Mouse (Mus musculus) MEL (cell line): Measurements from ENCODE around the gene Cand2.

Source experiments
- CTCF ChIP-seq, 3 experiments: IDR thresholded peaks in 2 of 3; conservative IDR thresholded peaks in 1 of 3; 2 replicates each; pipeline ENCODE4 v1.5.1; 2011 to 2012; ENCODE audit warnings: low read length in 3 of 3, low read depth in 2 of 3, mild to moderate bottlenecking in 2 of 3, improper control_type of control experiment in 1 of 3, inconsistent platforms in 1 of 3, mixed read lengths in 1 of 3, moderate library complexity in 1 of 3; ENCODE audit not compliant: control insufficient read depth in 1 of 3, insufficient read depth in 1 of 3, poor library complexity in 1 of 3, severe bottlenecking in 1 of 3
- GATA1 ChIP-seq: IDR thresholded peaks from 2 replicates; pipeline ENCODE4 v1.6.1; 2011; ENCODE audit warnings: low read depth, low read length, improper control_type of control experiment
- RAD21 ChIP-seq: IDR thresholded peaks from 2 replicates; pipeline ENCODE4 v1.6.1; 2011; ENCODE audit warnings: mild to moderate bottlenecking, low read depth, low read length, improper control_type of control experiment
- TCF12 ChIP-seq: IDR thresholded peaks from 2 replicates; pipeline ENCODE4 v1.6.1; 2014; ENCODE audit warnings: low read depth, mild to moderate bottlenecking, inconsistent platforms, low read length, improper control_type of control experiment, moderate library complexity

DNA sequence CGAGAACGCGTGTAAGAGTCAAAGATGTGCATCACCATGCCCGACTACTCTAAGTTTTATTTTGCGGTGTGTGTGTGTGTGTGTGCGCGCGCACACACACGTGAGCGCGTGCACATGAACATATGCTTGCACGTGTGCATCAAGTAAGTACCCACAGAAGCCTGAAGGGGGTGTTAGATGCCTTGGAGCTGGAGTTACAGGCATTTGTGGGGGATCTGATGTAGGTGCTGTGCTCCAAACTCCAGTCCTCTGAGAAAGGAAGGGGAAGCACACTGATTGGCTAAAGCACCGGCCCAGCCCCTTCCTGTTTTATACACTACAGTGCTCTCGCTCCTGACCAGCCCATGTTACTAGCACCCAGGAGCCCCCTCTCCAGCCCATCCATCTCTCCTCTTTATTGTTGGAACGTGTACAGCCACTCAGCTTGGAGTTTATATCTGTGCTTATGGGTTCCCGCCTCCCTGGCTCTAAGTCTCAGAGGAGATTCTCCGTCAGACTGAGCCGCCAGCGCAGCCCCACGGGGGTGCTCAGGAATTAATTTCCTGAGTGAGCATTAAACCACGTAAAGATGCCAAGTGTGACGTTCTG, 41.9 kb upstream of the Cand2 start:
- TF ChIP-seq CTCF (IDR thresholded peaks at IDR 0.05 in 2 of 3, conservative IDR thresholded peaks at IDR 0.05 in 1 of 3; ENCODE audit: control insufficient read depth in 1 of 3, insufficient read depth in 1 of 3, low read depth in 2 of 3, low read length in 3 of 3, poor library complexity in 1 of 3, severe bottlenecking in 1 of 3) (no peak), RAD21 (no peak), TCF12 (no peak), GATA1 (no peak)
